Mouse (Mus musculus): ENCODE data around the gene Arid3a. TPM values are rescaled to one million over a fixed set of nuclear protein-coding genes. Genes with fewer than 3 reads are reported as not detected.
A peak's percentile ranks its signal among the peaks of the same experiment; 100 is the strongest.

The Arid3a gene
- polyA plus RNA-seq, 1 experiment, result 6.7 TPM

GRCm38 (mm10) chr10:79942988-79943387 lies 16.1 kb downstream of the Arid3a start:
- Histone ChIP-seq H3K27ac (ENCODE audit: insufficient read depth, low read depth, low read length) (no peak overlapping the region), H3K4me3 (ENCODE audit: insufficient read depth, low read depth, low read length) (no peak overlapping the region), H3K27me3 (replicated peaks; ENCODE audit: control insufficient read depth, insufficient read depth, low read length) (no peaks in the 10 kb centered on the region), H3K4me1 (ENCODE audit: control insufficient read depth, insufficient read depth, low read length) (peaks cover 30% of the 10 kb centered on the region), H3K36me3 (ENCODE audit: control insufficient read depth, insufficient read depth, low read length) (no peaks in the 10 kb centered on the region)
- no peak for TF ChIP-seq CTCF (conservative IDR thresholded peaks at IDR 0.05; ENCODE audit: insufficient read depth, insufficient read length, low read depth, low read length)
- TF ChIP-seq POLR2A (IDR thresholded peaks at IDR 0.05; ENCODE audit: low read depth, low read length), result no peak
- WGBS, result 83% methylated on average over 1 of the region's 1 CpGs
- DNase-seq, result no peak

DNA sequence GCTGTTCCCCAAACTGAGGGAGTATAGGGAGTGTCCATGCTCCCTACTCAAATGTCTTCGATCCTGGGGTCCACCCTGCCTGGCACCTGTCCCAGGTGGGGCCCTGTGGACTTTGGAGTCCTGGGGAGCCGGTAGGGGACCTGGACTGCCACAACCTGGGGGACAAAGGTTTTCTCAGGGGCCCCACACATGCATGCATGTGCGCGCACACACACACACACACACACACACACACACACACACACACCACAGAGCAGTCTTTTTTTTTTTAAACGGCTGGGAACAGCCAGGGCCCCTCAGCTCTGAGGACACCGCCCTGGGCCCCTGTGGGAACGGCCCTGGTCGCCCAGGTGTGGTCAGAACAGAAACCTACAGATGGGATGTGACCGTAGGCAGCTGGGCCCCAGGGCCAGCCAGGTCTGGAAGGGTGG lies 16.6 kb downstream of the Arid3a start:
- Histone ChIP-seq H3K4me1 (ENCODE audit: control insufficient read depth, insufficient read depth, low read length) (peaks cover 29% of the 10 kb centered on the region), H3K27ac (ENCODE audit: insufficient read depth, low read depth, low read length) (peak overlapping the region; percentile 76; the same call in 1 of the 2 replicates), H3K4me3 (ENCODE audit: insufficient read depth, low read depth, low read length) (no peak overlapping the region), H3K27me3 (replicated peaks; ENCODE audit: control insufficient read depth, insufficient read depth, low read length) (no peaks in the 10 kb centered on the region), H3K36me3 (ENCODE audit: control insufficient read depth, insufficient read depth, low read length) (no peaks in the 10 kb centered on the region)
- DNase-seq, result no peak
- no peak for TF ChIP-seq CTCF (conservative IDR thresholded peaks at IDR 0.05; ENCODE audit: insufficient read depth, insufficient read length, low read depth, low read length)
- TF ChIP-seq POLR2A (IDR thresholded peaks at IDR 0.05; ENCODE audit: low read depth, low read length), result no peak
- WGBS, result 46% methylated on average over 9 of the region's 9 CpGs

DNA sequence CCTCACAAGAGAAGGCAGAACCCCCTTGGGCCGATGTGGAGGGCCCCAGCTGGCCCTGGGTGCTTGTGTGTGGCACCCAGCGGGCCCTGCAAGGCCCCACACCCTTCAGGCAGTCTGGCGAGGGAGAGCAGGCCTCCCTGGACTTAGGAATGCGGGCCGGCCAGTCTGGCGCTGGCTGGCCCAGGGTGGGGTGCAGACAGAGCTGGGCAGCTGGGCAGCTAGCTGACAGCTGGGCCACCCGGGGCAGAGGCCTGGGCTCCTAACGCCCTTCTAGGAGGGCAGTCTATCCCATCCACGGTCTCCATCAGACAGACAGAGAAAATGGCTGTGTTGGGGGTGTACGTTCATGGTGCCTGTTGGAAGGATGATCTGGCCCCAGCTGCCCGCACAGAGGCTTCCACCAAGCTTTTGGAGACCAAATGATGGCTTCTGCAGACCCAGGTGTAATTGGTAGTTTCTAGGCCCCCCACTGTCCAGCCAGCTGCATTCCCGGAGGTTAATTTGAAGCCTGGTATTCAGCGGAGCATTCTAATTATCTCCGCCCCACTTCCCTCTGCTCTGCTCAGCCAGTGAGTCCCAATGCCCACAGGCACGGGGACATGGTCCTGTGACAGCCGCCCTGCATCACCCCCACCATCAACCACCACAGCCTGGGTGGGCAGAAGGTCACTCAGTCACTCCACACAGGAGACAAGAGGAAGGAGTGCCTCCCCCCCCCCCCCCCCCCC lies 18.8 kb downstream of the Arid3a start:
- H3K27ac ChIP-seq (ENCODE audit: insufficient read depth, low read depth, low read length), result peak overlapping the region; percentile 76
- H3K27me3 ChIP-seq (replicated peaks; ENCODE audit: control insufficient read depth, insufficient read depth, low read length), result no peaks in the 10 kb centered on the region
- no peak overlapping the region for H3K4me3 ChIP-seq (ENCODE audit: insufficient read depth, low read depth, low read length)
- H3K36me3 ChIP-seq (ENCODE audit: control insufficient read depth, insufficient read depth, low read length), result no peaks in the 10 kb centered on the region
- peaks cover 20% of the 10 kb centered on the region; the same call in 1 of the 2 replicates for H3K4me1 ChIP-seq (ENCODE audit: control insufficient read depth, insufficient read depth, low read length)
- TF ChIP-seq POLR2A (IDR thresholded peaks at IDR 0.05; ENCODE audit: low read depth, low read length) (no peak), CTCF (conservative IDR thresholded peaks at IDR 0.05; ENCODE audit: insufficient read depth, insufficient read length, low read depth, low read length) (no peak)
- peak; percentile 82 for DNase-seq
- 27% methylated on average over 16 of the region's 16 CpGs for WGBS

- Histone ChIP-seq H3K4me3 (ENCODE audit: insufficient read depth, low read depth, low read length) (peak overlapping the region; percentile 25), H3K27ac (ENCODE audit: insufficient read depth, low read depth, low read length) (peak overlapping the region; percentile 91), H3K36me3 (ENCODE audit: control insufficient read depth, insufficient read depth, low read length) (no peaks in the 10 kb centered on the region), H3K27me3 (replicated peaks; ENCODE audit: control insufficient read depth, insufficient read depth, low read length) (no peaks in the 10 kb centered on the region), H3K4me1 (ENCODE audit: control insufficient read depth, insufficient read depth, low read length) (peaks cover 20% of the 10 kb centered on the region; the same call in 1 of the 2 replicates)
- 48% methylated on average over 7 of the region's 7 CpGs for WGBS
- DNase-seq, result no peak
- TF ChIP-seq CTCF (conservative IDR thresholded peaks at IDR 0.05; ENCODE audit: insufficient read depth, insufficient read length, low read depth, low read length), result no peak
- no peak for TF ChIP-seq POLR2A (IDR thresholded peaks at IDR 0.05; ENCODE audit: low read depth, low read length)
Observed at GRCm38 (mm10) chr10:79946752-79947322, 20.0 kb downstream of the Arid3a start.

DNA sequence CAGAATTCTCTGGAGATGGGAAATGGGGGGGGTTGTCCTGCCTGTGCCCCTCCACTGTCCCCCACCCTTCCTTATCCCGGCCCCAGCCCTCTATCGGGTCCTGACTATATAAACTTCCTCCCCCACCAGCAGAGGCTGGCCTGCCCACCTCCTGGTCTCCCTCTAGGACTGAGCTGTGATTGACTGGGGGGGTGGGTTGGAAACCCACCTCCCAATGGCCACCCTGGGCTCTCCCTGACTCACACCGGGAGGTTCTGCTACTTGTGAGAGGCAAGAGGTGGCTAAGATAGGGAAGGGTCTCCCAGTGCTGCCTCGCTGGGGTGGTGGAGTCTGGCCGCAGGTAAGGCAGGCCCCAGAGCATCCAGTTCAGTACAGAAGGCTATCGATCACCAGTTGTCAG lies 20.7 kb downstream of the Arid3a start:
- TF ChIP-seq CTCF (conservative IDR thresholded peaks at IDR 0.05; ENCODE audit: insufficient read depth, insufficient read length, low read depth, low read length) (no peak), POLR2A (IDR thresholded peaks at IDR 0.05; ENCODE audit: low read depth, low read length) (no peak)
- Histone ChIP-seq H3K27me3 (replicated peaks; ENCODE audit: control insufficient read depth, insufficient read depth, low read length) (no peaks in the 10 kb centered on the region), H3K36me3 (ENCODE audit: control insufficient read depth, insufficient read depth, low read length) (no peaks in the 10 kb centered on the region), H3K27ac (ENCODE audit: insufficient read depth, low read depth, low read length) (no peak overlapping the region), H3K4me1 (ENCODE audit: control insufficient read depth, insufficient read depth, low read length) (peaks cover 20% of the 10 kb centered on the region; the same call in 1 of the 2 replicates), H3K4me3 (ENCODE audit: insufficient read depth, low read depth, low read length) (no peak overlapping the region)
- no peak for DNase-seq
- 79% methylated on average over 6 of the region's 6 CpGs for WGBS

DNA sequence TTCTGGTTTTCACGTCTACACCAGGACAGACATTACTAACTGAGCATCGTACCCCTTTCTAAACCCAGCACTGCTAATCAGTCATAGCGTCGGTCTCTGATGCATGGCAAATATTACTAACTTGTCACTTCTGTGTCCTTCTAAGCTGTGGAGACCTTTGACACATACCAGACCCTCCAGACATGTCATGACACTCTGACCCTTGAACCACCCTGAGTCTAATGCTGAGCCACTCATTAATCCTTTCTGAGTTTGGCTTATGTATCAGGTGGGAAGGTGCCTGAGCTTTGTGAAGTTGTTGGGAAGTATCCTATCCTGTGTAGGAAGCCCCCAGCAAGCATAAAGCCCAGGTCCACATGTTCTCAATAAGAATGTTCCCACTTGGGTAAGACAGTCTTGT lies 23.0 kb downstream of the Arid3a start:
- no peak overlapping the region for H3K27ac ChIP-seq (ENCODE audit: insufficient read depth, low read depth, low read length)
- H3K4me1 ChIP-seq (ENCODE audit: control insufficient read depth, insufficient read depth, low read length), result peaks cover 14% of the 10 kb centered on the region; the same call in 1 of the 2 replicates
- H3K36me3 ChIP-seq (ENCODE audit: control insufficient read depth, insufficient read depth, low read length), result no peaks in the 10 kb centered on the region
- peak; percentile 73 for DNase-seq
- no peaks in the 10 kb centered on the region for H3K27me3 ChIP-seq (replicated peaks; ENCODE audit: control insufficient read depth, insufficient read depth, low read length)
- TF ChIP-seq CTCF (conservative IDR thresholded peaks at IDR 0.05; ENCODE audit: insufficient read depth, insufficient read length, low read depth, low read length) (no peak), POLR2A (IDR thresholded peaks at IDR 0.05; ENCODE audit: low read depth, low read length) (no peak)
- WGBS, result 67% methylated on average over 4 of the region's 4 CpGs
- H3K4me3 ChIP-seq (ENCODE audit: insufficient read depth, low read depth, low read length), result no peak overlapping the region

DNA sequence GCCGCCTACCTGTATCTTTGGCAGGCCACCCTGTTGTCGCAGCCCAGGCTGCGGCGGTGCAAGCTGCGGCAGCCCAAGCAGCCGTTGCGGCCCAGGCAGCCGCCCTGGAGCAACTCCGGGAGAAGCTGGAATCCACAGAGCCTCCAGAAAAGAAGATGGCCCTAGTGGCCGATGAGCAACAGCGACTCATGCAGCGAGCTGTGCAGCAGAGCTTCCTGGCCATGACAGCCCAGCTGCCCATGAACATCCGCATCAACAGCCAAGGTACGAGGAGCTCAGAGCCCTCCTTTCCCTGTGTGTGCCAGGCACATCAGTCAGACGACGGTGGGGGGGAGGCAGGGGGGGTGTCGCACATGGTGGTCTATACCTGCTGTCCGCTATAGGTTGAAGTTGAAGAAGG lies 23.8 kb downstream of the Arid3a start:
- Histone ChIP-seq H3K36me3 (ENCODE audit: control insufficient read depth, insufficient read depth, low read length) (no peaks in the 10 kb centered on the region), H3K27ac (ENCODE audit: insufficient read depth, low read depth, low read length) (no peak overlapping the region), H3K4me3 (ENCODE audit: insufficient read depth, low read depth, low read length) (no peak overlapping the region), H3K4me1 (ENCODE audit: control insufficient read depth, insufficient read depth, low read length) (peaks cover 10% of the 10 kb centered on the region; the same call in 1 of the 2 replicates), H3K27me3 (replicated peaks; ENCODE audit: control insufficient read depth, insufficient read depth, low read length) (no peaks in the 10 kb centered on the region)
- 82% methylated on average over 18 of the region's 18 CpGs for WGBS
- TF ChIP-seq CTCF (conservative IDR thresholded peaks at IDR 0.05; ENCODE audit: insufficient read depth, insufficient read length, low read depth, low read length), result no peak
- no peak for TF ChIP-seq POLR2A (IDR thresholded peaks at IDR 0.05; ENCODE audit: low read depth, low read length)
- DNase-seq, result no peak
